8 mouse cellular contexts compared by ENCODE assay signal in genomic region chr7:142371768-142372661, GRCm38 (mm10). TPM values are rescaled to one million over a fixed set of nuclear protein-coding genes. Genes with fewer than 3 reads are reported as not detected.
A peak's percentile ranks its signal among the peaks of the same experiment; 100 is the strongest.
DNase-seq lines count a peak whose midpoint lies in the region; ATAC-seq and TF ChIP-seq lines count a peak whose summit lies in the region.

No protein-coding gene starts in this region.

- peaks cover 23% of the 10 kb centered on the region for H3K36me3 ChIP-seq in lung, embryonic 14.5 days (ENCODE audit: insufficient read depth)
- peaks cover 14% of the 10 kb centered on the region for H3K36me3 ChIP-seq in forebrain, embryonic 12.5 days (replicated peaks)
- H3K36me3 ChIP-seq in kidney, postnatal 0 days (ENCODE audit: insufficient read depth, low read length), result peaks cover 17% of the 10 kb centered on the region
- peaks cover 7% of the 10 kb centered on the region; the same call in 1 of the 2 replicates for H3K36me3 ChIP-seq in midbrain, embryonic 11.5 days (ENCODE audit: control insufficient read depth, insufficient read depth, low read length)

- DNase-seq in lung, embryonic 14.5 days, result peak; percentile 23
- no peak for DNase-seq in lung, postnatal 25 days (ENCODE audit: low spot score)
- DNase-seq in kidney, postnatal 0 days (ENCODE audit: low spot score), result peak; percentile 15
- peak; percentile 87 for DNase-seq in midbrain, embryonic 11.5 days (ENCODE audit: low spot score, missing footprints)
- DNase-seq in testis, postnatal 10 days (ENCODE audit: low spot score), result no peak
- no peak for DNase-seq in right cerebral cortex, postnatal 14 days

- H3K4me2 ChIP-seq in lung, embryonic 14.5 days, result peak overlapping the region; percentile 77
- peak overlapping the region; percentile 56 for H3K4me2 ChIP-seq in forebrain, embryonic 12.5 days
- peak overlapping the region; percentile 85 for H3K4me2 ChIP-seq in kidney, postnatal 0 days (ENCODE audit: low read length)
- H3K4me2 ChIP-seq in midbrain, embryonic 11.5 days, result peak overlapping the region; percentile 47

- peak overlapping the region; percentile 46 for H3K9ac ChIP-seq in lung, embryonic 14.5 days
- 0 out of 2 replicates have a peak overlapping the region, but pooled peaks have one; percentile 29 for H3K9ac ChIP-seq in forebrain, embryonic 12.5 days
- H3K9ac ChIP-seq in kidney, postnatal 0 days (ENCODE audit: low read depth, low read length), result peak overlapping the region; percentile 49; the same call in 1 of the 2 replicates
- no peak overlapping the region; the same call in 1 of the 2 replicates for H3K9ac ChIP-seq in midbrain, embryonic 11.5 days (ENCODE audit: low read length)

- ATAC-seq in lung, embryonic 14.5 days (ENCODE audit: insufficient read depth), result peak; percentile 58; the same call in 1 of the 2 replicates
- ATAC-seq in forebrain, embryonic 12.5 days (ENCODE audit: low FRiP score), result no peak
- no peak for ATAC-seq in kidney, postnatal 0 days (replicated peaks; ENCODE audit: low FRiP score, low read depth)
- ATAC-seq in midbrain, embryonic 11.5 days (ENCODE audit: low FRiP score), result no peak

- peak overlapping the region; percentile 41 for H3K4me3 ChIP-seq in lung, embryonic 14.5 days (ENCODE audit: low read depth, low read length)
- peak overlapping the region; percentile 41 for H3K4me3 ChIP-seq in bone marrow macrophage, adult 2 months (ENCODE audit: insufficient read depth, low read length)
- peak overlapping the region; percentile 31 for H3K4me3 ChIP-seq in forebrain, embryonic 12.5 days (replicated peaks)
- H3K4me3 ChIP-seq in kidney, postnatal 0 days (replicated peaks; ENCODE audit: low read depth, low read length), result peak overlapping the region; percentile 42
- peak overlapping the region; percentile 27 for H3K4me3 ChIP-seq in midbrain, embryonic 11.5 days (ENCODE audit: low read depth, low read length)

- H3K4me1 ChIP-seq in lung, embryonic 14.5 days (ENCODE audit: insufficient read depth), result no peaks in the 10 kb centered on the region
- 0 out of 2 replicates have a peak, but pooled peaks cover 2% of the 10 kb centered on the region for H3K4me1 ChIP-seq in bone marrow macrophage, adult 2 months (ENCODE audit: control insufficient read depth, insufficient read depth, low read length)
- peaks cover 13% of the 10 kb centered on the region for H3K4me1 ChIP-seq in forebrain, embryonic 12.5 days
- peaks cover 7% of the 10 kb centered on the region for H3K4me1 ChIP-seq in kidney, postnatal 0 days (replicated peaks; ENCODE audit: insufficient read depth, low read length)
- H3K4me1 ChIP-seq in midbrain, embryonic 11.5 days (ENCODE audit: control insufficient read depth, insufficient read depth, low read length), result peaks cover 8% of the 10 kb centered on the region; the same call in 1 of the 2 replicates

- no peak overlapping the region; the same call in 1 of the 2 replicates for H3K27ac ChIP-seq in lung, embryonic 14.5 days (ENCODE audit: low read depth)
- no peak overlapping the region for H3K27ac ChIP-seq in bone marrow macrophage, adult 2 months (ENCODE audit: insufficient read depth, low read depth, low read length)
- no peak overlapping the region for H3K27ac ChIP-seq in forebrain, embryonic 12.5 days
- no peak overlapping the region for H3K27ac ChIP-seq in kidney, postnatal 0 days
- no peak overlapping the region for H3K27ac ChIP-seq in midbrain, embryonic 11.5 days (ENCODE audit: low read depth, low read length)

- H3K9me3 ChIP-seq in lung, embryonic 14.5 days (ENCODE audit: low read depth, low read length), result no peaks in the 10 kb centered on the region
- H3K9me3 ChIP-seq in forebrain, embryonic 12.5 days, result no peaks in the 10 kb centered on the region
- H3K9me3 ChIP-seq in kidney, postnatal 0 days (replicated peaks; ENCODE audit: low read length), result no peaks in the 10 kb centered on the region
- H3K9me3 ChIP-seq in midbrain, embryonic 11.5 days (ENCODE audit: control insufficient read depth, low read length), result no peaks in the 10 kb centered on the region

- peaks cover 28% of the 10 kb centered on the region for H3K27me3 ChIP-seq in lung, embryonic 14.5 days (ENCODE audit: insufficient read depth, low read length)
- peaks cover 65% of the 10 kb centered on the region for H3K27me3 ChIP-seq in forebrain, embryonic 12.5 days
- no peaks in the 10 kb centered on the region for H3K27me3 ChIP-seq in kidney, postnatal 0 days (ENCODE audit: insufficient read depth, low read length)
- H3K27me3 ChIP-seq in midbrain, embryonic 11.5 days (ENCODE audit: control insufficient read depth, insufficient read depth, low read length), result peaks cover 23% of the 10 kb centered on the region

- WGBS in lung, embryonic 14.5 days, result 1% methylated on average over 64 of the region's 64 CpGs
- 2% methylated on average over 62 of the region's 64 CpGs for WGBS in forebrain, embryonic 12.5 days
- WGBS in kidney, postnatal 0 days, result 2% methylated on average over 61 of the region's 64 CpGs
- WGBS in midbrain, embryonic 11.5 days, result 1% methylated on average over 58 of the region's 64 CpGs

- TF ChIP-seq POLR2A in bone marrow macrophage, adult 2 months (IDR thresholded peaks at IDR 0.05; ENCODE audit: borderline replicate concordance, low read depth, low read length), result no peak

- no peak for TF ChIP-seq CTCF in lung, embryonic 14.5 days (IDR thresholded peaks at IDR 0.05; ENCODE audit: low read depth)
- TF ChIP-seq CTCF in bone marrow macrophage, adult 2 months (IDR thresholded peaks at IDR 0.05; ENCODE audit: low read depth, low read length), result no peak
- TF ChIP-seq CTCF in kidney, postnatal 0 days (IDR thresholded peaks at IDR 0.05; ENCODE audit: low read depth), result no peak

RNA-seq across cellular contexts. Expression of gene Ifitm10, which starts 1.5 kb away (rescaled TPM):
- 3.4 and 4.0 TPM in 2 replicates for polyA plus RNA-seq in lung, embryonic 14.5 days (2014; fragmentation: Nextera tagmentation; extraction: Ambion mirVana)
- polyA plus RNA-seq in bone marrow macrophage, adult 2 months (2012; ENCODE audit: insufficient read depth, insufficient read length, missing spikeins), result 0.59 TPM in 1 of 2 replicates, not detected in the other
- 0.34 and 0.45 TPM in 2 replicates for polyA plus RNA-seq in forebrain, embryonic 12.5 days (2016; fragmentation: Nextera tagmentation; extraction: Ambion mirVana)
- polyA plus RNA-seq in kidney, postnatal 0 days (2015; fragmentation: Nextera tagmentation; extraction: Ambion mirVana), result 3.6 and 3.9 TPM in 2 replicates
- 0.18 and 0.40 TPM in 2 replicates for polyA plus RNA-seq in midbrain, embryonic 11.5 days (2014; fragmentation: Nextera tagmentation; extraction: Ambion mirVana)

RNA-seq across cellular contexts. Expression of gene Gm49369, which starts 10.5 kb away (rescaled TPM):
- 3.0 TPM in 1 of 2 replicates, not detected in the other for polyA plus RNA-seq in lung, embryonic 14.5 days (2014; fragmentation: Nextera tagmentation; extraction: Ambion mirVana)
- 1.1 TPM in 1 of 2 replicates, not detected in the other for polyA plus RNA-seq in bone marrow macrophage, adult 2 months (2012; ENCODE audit: insufficient read depth, insufficient read length, missing spikeins)
- polyA plus RNA-seq in forebrain, embryonic 12.5 days (2016; fragmentation: Nextera tagmentation; extraction: Ambion mirVana), result 0.60 and 0.91 TPM in 2 replicates
- not detected in 2 replicates for polyA plus RNA-seq in kidney, postnatal 0 days (2015; fragmentation: Nextera tagmentation; extraction: Ambion mirVana)
- polyA plus RNA-seq in midbrain, embryonic 11.5 days (2014; fragmentation: Nextera tagmentation; extraction: Ambion mirVana), result 0.79 and 0.93 TPM in 2 replicates

RNA-seq across cellular contexts. Expression of gene Ctsd, which starts 15.8 kb away (rescaled TPM):
- 239 and 240 TPM in 2 replicates for polyA plus RNA-seq in lung, embryonic 14.5 days (2014; fragmentation: Nextera tagmentation; extraction: Ambion mirVana)
- polyA plus RNA-seq in bone marrow macrophage, adult 2 months (2012; ENCODE audit: insufficient read depth, insufficient read length, missing spikeins), result 2,800 and 3,060 TPM in 2 replicates
- polyA plus RNA-seq in forebrain, embryonic 12.5 days (2016; fragmentation: Nextera tagmentation; extraction: Ambion mirVana), result 132 TPM in 2 replicates
- polyA plus RNA-seq in kidney, postnatal 0 days (2015; fragmentation: Nextera tagmentation; extraction: Ambion mirVana), result 575 and 586 TPM in 2 replicates
- polyA plus RNA-seq in midbrain, embryonic 11.5 days (2014; fragmentation: Nextera tagmentation; extraction: Ambion mirVana), result 166 and 169 TPM in 2 replicates

Comparison
In these comparisons a context has a peak if more than half of its experiments do, and no peak if none do; other contexts are left out.
1. DNase-seq: peak in lung, embryonic 14.5 days (single experiment), kidney, postnatal 0 days (single experiment) and midbrain, embryonic 11.5 days (single experiment); none in lung, postnatal 25 days (single experiment), testis, postnatal 10 days (single experiment) and right cerebral cortex, postnatal 14 days (single experiment).
2. Peak in every context shown above with its lines, with median percentiles within 50 percentile points of each other: H3K4me2 ChIP-seq and H3K4me3 ChIP-seq.